Mouse (Mus musculus): Measurements from ENCODE around the gene Helt.

DNA sequence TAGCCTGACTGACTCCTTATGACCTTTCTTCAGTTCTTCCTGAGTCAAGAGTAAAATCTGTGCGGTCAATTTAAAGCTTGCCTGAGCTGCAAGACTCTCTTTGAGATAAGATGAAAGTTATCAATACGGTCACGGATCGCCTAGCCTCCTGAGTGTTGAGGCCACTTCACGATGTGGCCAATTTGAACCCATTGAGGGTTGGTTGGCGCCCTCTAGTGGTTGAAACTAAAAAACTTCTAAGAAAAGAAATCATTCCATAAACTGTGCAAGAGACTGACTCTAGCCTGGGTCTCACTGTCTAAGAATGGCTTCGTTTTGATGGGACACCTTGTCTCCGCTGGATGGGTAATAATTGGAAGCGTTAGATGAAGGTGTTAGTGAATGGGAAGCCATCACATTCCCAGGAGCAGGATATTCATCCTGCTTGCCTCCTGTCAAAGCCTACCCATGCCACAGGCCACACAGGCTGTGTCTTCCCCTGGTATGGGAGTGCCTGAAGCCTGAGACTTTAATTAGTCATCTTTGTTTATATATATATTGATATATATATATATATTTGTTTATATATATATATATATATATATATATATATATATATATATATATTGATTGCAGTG lies 11.4 kb upstream of the Helt start:
- TF ChIP-seq POLR2A (IDR thresholded peaks at IDR 0.05; ENCODE audit: control insufficient read depth, extremely low read depth, insufficient read depth, low read length, poor library complexity) = no peak
- no peak for TF ChIP-seq CTCF (IDR thresholded peaks at IDR 0.05; ENCODE audit: borderline replicate concordance, control insufficient read depth, extremely low read depth, insufficient read depth, low read length, poor library complexity)
